Mouse (Mus musculus) stomach, postnatal 0 days (tissue): ENCODE measurements around the gene Copb2.

Source experiments
- CTCF ChIP-seq: IDR thresholded peaks from 2 replicates; pipeline ENCODE4 v1.5.1; 2016; ENCODE audit warnings: antibody characterized with exemption, low read depth, mild to moderate bottlenecking, moderate library complexity
- EP300 ChIP-seq: optimal IDR thresholded peaks from 2 replicates; pipeline ENCODE3; 2016; ENCODE audit warnings: antibody characterized with exemption

DNA sequence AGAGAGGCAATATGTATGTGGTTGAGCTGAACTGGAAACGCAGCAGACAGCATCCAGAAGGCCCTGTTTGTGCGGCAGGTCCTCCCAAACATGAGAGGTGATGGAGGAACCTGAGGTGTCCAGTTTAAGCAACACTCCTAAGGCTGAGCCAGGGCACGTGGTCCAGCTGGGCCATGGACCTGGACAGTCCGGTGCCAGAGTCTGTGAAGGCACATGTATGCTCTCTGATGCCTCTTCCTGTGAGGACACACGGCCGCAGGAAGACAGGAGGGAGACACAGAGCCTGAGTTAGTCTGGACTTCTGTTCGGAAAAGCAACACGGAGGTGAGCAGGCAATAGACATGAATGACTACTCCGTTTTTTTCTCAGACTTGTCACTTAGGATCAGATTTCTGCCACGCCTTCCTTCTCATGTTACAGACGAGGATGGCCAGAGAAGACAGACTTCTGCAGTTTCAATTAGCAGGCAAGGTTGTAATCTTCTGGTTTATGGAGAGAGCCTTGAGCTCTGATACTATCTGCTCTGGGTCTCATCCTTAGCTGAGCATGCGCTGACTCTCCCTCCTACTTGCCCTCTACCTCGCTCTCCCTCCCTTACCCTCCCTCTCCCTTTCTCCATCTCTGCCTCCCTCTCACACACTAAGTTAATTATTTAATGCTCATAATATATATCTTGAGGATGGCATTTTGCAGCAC lies 25.4 kb upstream of the Copb2 start:
- TF ChIP-seq CTCF (no peak; the same call in 1 of the 2 replicates), EP300 (no peak)
